Mouse (Mus musculus) midbrain, postnatal 0 days (tissue): Measurements from ENCODE around the gene Olfr522. TPM values are rescaled to one million over a fixed set of nuclear protein-coding genes. Genes with fewer than 3 reads are reported as not detected.

ENCODE experiments used
- ATAC-seq: fragments of 200-750 bp; cut with Nextera tagmentation; 2 replicates; pipeline ENCODE4 v1.8.0; 2017; ENCODE audit warnings: moderate number of reproducible peaks, mild to moderate bottlenecking, moderate TSS enrichment, moderate library complexity; ENCODE audit not compliant: low FRiP score
- DNase-seq: peaks from one replicate; pipeline ENCODE4 v3.0.0-alpha.2; 2015; ENCODE audit warnings: low spot score
- H3K27ac ChIP-seq: fragments of 300-500 bp; sonication (generic); 2 replicates; pipeline ENCODE4 v1.5.1; 2014; ENCODE audit warnings: low read depth, mild to moderate bottlenecking, low read length, mixed read lengths
- H3K27me3 ChIP-seq: fragments of 300-500 bp; sonication (generic); 2 replicates; pipeline ENCODE4 v1.6.1; 2014; ENCODE audit warnings: low read length, control low read depth, mixed read lengths; ENCODE audit not compliant: insufficient read depth
- H3K36me3 ChIP-seq: fragments of 300-500 bp; sonication (generic); 2 replicates; pipeline ENCODE4 v1.6.1; 2014; ENCODE audit warnings: low read length, control low read depth, mixed read lengths; ENCODE audit not compliant: insufficient read depth
- H3K4me1 ChIP-seq: fragments of 300-500 bp; sonication (generic); 2 replicates; pipeline ENCODE4 v1.6.1; 2014; ENCODE audit warnings: mild to moderate bottlenecking, control low read depth, antibody characterized with exemption, low read length, mixed read lengths; ENCODE audit not compliant: insufficient read depth
- H3K4me2 ChIP-seq: fragments of 300-500 bp; sonication (generic); 2 replicates; pipeline ENCODE4 v1.6.1; 2014; ENCODE audit warnings: low read depth, mild to moderate bottlenecking, low read length, mixed read lengths; ENCODE audit not compliant: poor library complexity, severe bottlenecking
- H3K4me3 ChIP-seq: fragments of 300-500 bp; sonication (generic); 2 replicates; pipeline ENCODE4 v1.5.1; 2014; ENCODE audit warnings: low read depth, mild to moderate bottlenecking, low read length, moderate library complexity
- H3K9ac ChIP-seq: fragments of 300-500 bp; sonication (generic); replicated peaks from 2 replicates; pipeline ENCODE4 v1.6.1; 2014; ENCODE audit warnings: mild to moderate bottlenecking, low read length, moderate library complexity, mixed read lengths; ENCODE audit not compliant: poor library complexity, severe bottlenecking
- H3K9me3 ChIP-seq: fragments of 300-500 bp; sonication (generic); 2 replicates; pipeline ENCODE4 v1.6.1; 2016; ENCODE audit warnings: low read length, control low read depth
- CTCF ChIP-seq: IDR thresholded peaks from 2 replicates; pipeline ENCODE4 v1.5.1; 2016; ENCODE audit warnings: antibody characterized with exemption, mild to moderate bottlenecking
- WGBS: fragments of 180-500 bp; shearing (Covaris S2); extraction: QIAGEN DNeasy Blood & Tissue Kit; methylation state at CpG from one replicate; pipeline ENCODE4 v1.1.7; 2014; 5-methylcytosine and 5-hydroxymethylcytosine counted together
- polyA plus RNA-seq: library from polyadenylated mRNA; unstranded; fragments of >200 nt; fragmentation: Nextera tagmentation; extraction: Ambion mirVana; gene quantifications from 2 replicates; pipeline ENCODE4 v1.2.1, GENCODE M21; 2015
- total RNA-seq: library from RNA; depleted of rRNA; stranded (reverse); fragments of >200 nt; gene quantifications from 2 replicates; pipeline ENCODE4 v1.2.3, GENCODE M21; 2014

Gene Olfr522
- total and polyA plus RNA-seq, 2 experiments from 2014 or later = not detected

DNA sequence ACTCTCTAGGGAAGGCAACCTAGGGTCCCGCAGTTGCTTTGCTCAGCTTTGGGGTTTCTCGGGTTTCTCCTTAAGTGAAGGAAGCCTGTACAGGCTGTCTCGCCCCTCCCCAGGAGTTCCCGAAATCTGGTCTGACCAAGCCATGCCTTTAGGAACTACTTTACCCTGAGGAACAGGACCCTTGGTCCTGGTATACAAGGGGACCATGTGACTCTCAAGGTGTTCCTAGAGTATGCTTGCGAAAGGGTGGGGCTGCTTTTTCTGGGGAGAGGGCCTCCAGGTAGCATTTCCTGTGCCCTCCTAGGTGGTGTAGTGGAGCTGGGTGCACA lies 38.6 kb downstream of the Olfr522 start:
- peak overlapping the region; percentile 86 for H3K4me2 ChIP-seq

DNA sequence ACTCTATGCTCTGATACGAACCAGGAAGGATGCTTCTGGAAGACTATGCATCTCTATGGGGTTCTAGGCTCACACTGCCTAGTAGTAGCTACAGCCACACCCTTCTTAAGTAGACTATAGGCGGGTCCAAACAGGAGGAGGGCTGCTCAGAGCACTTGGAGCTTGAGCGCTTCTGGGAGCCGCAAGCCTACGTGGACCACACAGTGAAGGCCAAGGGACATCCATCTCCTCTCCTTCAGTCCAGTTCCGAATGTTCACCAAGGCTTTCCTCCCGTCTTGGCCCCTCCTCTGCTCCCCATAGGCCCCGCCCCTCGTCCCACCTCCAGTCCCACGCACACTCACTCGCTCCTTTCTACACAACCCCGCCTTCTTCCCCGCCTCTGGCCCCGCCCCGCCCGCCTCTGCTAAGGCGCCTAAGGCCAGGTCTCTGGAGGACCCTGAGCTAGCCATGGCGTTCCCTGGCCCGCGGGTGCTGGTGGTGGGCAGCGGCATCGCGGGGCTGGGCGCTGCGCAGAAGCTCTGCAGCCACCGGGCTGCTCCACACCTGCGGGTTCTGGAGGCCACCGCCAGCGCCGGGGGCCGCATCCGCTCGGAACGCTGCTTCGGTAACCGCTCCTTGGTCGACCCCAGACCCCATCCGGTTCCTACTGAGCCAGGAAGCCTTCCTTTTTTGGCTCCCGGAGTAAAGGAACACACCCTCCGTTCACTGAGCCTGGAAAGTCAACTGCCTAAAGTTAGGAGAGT lies 39.1 kb downstream of the Olfr522 start:
- TF ChIP-seq CTCF = 0 out of 2 replicates have a peak, but pooled peaks have one; percentile 5
- WGBS = 2% methylated on average over 39 of the region's 40 CpGs

More for the DNA sequence above, 38.6 kb downstream of the Olfr522 start:
- 12% methylated on average over 5 of the region's 5 CpGs for WGBS
- ATAC-seq (0 out of 2 replicates have a peak, but pooled peaks have one; percentile 6), DNase-seq (no peak)
- Histone ChIP-seq H3K27ac (no peak overlapping the region), H3K4me3 (peak overlapping the region; percentile 63), H3K4me1 (peaks cover 5% of the 10 kb centered on the region; the same call in 1 of the 2 replicates), H3K9ac (peak overlapping the region; percentile 70), H3K27me3 (no peaks in the 10 kb centered on the region), H3K36me3 (no peaks in the 10 kb centered on the region), H3K9me3 (no peaks in the 10 kb centered on the region)
- TF ChIP-seq CTCF = no peak

DNA sequence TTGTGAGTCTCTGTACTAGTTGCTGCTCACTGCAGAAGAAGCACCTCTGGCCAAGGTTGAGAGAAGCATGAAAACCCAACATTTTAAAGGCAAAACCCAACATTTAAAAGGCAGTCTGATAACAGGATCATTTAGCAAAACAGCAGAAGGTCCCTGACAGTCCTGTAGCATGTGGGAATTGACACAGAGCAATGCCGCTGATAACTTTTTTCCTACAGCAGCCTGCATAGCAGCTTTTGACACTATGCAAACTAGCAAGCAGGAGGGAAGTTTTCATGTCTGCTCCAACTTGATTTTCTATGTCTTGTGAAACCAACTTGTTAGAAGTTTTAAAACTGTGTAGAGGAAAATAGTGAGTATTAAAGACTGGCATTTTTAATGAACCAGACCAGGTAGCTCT lies 40.2 kb downstream of the Olfr522 start:
- no peak for TF ChIP-seq CTCF
- WGBS = 94% methylated on average over 1 of the region's 1 CpGs
- no peak overlapping the region for H3K9ac ChIP-seq
- no peaks in the 10 kb centered on the region for H3K36me3 ChIP-seq
- H3K27me3 ChIP-seq = no peaks in the 10 kb centered on the region
- no peak overlapping the region for H3K4me3 ChIP-seq
- H3K4me1 ChIP-seq = peaks cover 5% of the 10 kb centered on the region; the same call in 1 of the 2 replicates
- ATAC-seq (no peak), DNase-seq (no peak)
- no peak overlapping the region for H3K27ac ChIP-seq
- H3K9me3 ChIP-seq = no peaks in the 10 kb centered on the region
- no peak overlapping the region for H3K4me2 ChIP-seq

More for the DNA sequence above, 39.1 kb downstream of the Olfr522 start:
- DNase-seq (peak; percentile 91), ATAC-seq (peak; percentile 95)
- no peaks in the 10 kb centered on the region for H3K36me3 ChIP-seq
- H3K9me3 ChIP-seq = no peaks in the 10 kb centered on the region
- no peaks in the 10 kb centered on the region for H3K27me3 ChIP-seq
- H3K4me3 ChIP-seq = peak overlapping the region; percentile 63
- peak overlapping the region; percentile 86 for H3K4me2 ChIP-seq
- H3K27ac ChIP-seq = no peak overlapping the region
- peak overlapping the region; percentile 70 for H3K9ac ChIP-seq
- peaks cover 5% of the 10 kb centered on the region; the same call in 1 of the 2 replicates for H3K4me1 ChIP-seq

DNA sequence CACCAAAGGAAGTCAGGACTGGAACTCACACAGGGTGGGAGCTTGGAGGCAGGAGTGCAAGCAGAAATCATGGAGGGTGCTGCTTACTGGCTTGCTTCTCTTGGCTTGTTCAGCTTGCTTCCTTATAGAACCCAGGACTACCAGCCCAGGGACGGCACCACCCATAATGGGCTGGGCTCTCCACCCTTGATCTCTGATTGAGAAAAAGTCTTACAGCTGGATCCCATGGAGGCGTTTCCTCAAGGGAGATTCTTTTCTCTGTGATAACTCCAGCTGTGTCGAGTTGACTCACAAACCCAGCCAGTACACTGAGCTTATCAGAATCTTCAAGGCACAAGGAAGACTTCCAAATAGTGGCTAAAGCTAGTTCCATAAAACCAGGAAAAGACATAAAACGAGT lies 41.8 kb downstream of the Olfr522 start:
- ATAC-seq (no peak), DNase-seq (no peak)
- H3K4me1 ChIP-seq = peaks cover 5% of the 10 kb centered on the region; the same call in 1 of the 2 replicates
- no peaks in the 10 kb centered on the region for H3K36me3 ChIP-seq
- H3K27me3 ChIP-seq = no peaks in the 10 kb centered on the region
- WGBS = 30% methylated on average over 4 of the region's 4 CpGs
- no peaks in the 10 kb centered on the region for H3K9me3 ChIP-seq
- H3K4me2 ChIP-seq = no peak overlapping the region
- TF ChIP-seq CTCF = no peak
- H3K27ac ChIP-seq = no peak overlapping the region
- H3K9ac ChIP-seq = no peak overlapping the region
- no peak overlapping the region for H3K4me3 ChIP-seq

DNA sequence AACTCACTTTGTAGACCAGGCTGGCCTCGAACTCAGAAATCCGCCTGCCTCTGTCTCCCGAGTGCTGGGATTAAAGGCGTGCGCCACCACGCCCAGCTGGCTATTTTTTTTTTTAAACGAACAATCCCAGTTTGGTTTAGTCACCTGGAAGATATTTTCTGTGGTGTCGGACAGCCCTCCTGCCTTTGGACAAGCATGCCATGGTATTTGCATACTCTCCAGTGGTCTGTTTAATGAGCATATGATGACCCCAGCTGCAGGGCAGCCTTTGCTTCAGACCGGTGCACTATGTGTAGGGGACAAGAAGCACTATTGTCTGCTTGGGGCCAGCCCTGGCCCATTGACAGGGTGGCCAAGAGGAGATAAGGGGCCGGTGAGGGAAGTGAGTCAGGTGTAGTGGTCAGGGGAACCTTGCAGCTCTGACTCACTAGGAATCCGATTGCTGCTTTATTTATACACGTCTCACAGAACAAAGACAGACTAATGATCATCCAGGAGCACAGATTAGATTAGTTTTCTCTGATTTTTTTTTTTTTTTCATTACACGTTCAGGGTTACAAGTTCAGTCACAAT lies 43.1 kb downstream of the Olfr522 start:
- no peaks in the 10 kb centered on the region for H3K36me3 ChIP-seq
- no peak overlapping the region for H3K9ac ChIP-seq
- DNase-seq (no peak), ATAC-seq (no peak)
- no peaks in the 10 kb centered on the region for H3K27me3 ChIP-seq
- no peak overlapping the region for H3K27ac ChIP-seq
- WGBS = 72% methylated on average over 11 of the region's 13 CpGs
- no peaks in the 10 kb centered on the region for H3K9me3 ChIP-seq
- no peak overlapping the region for H3K4me2 ChIP-seq
- no peak for TF ChIP-seq CTCF
- H3K4me1 ChIP-seq = peaks cover 5% of the 10 kb centered on the region; the same call in 1 of the 2 replicates
- no peak overlapping the region for H3K4me3 ChIP-seq

DNA sequence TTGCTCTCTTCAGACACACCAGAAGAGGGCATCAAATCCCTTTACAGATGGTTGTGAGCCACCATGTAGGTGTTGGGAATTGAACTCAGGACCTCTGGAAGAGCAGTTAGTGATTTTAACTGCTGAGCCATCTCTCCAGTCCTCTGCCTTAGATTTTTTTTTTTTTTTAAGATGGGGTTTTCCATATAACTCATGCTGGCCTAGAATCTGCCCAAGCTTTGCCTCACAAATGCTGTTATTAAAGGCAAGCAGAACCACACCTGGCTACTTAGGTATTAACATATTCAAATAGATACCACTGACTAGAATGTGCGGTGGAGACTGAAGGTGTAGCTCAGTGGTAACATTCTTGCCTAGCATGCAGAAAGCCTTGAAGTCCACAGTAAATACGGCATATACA lies 44.1 kb downstream of the Olfr522 start:
- H3K9ac ChIP-seq = no peak overlapping the region
- no peak for TF ChIP-seq CTCF
- H3K4me1 ChIP-seq = peaks cover 5% of the 10 kb centered on the region; the same call in 1 of the 2 replicates
- no peak overlapping the region for H3K4me2 ChIP-seq
- no peak overlapping the region for H3K4me3 ChIP-seq
- no peak overlapping the region for H3K27ac ChIP-seq
- H3K9me3 ChIP-seq = no peaks in the 10 kb centered on the region
- DNase-seq = no peak
- no peaks in the 10 kb centered on the region for H3K27me3 ChIP-seq
- no peaks in the 10 kb centered on the region for H3K36me3 ChIP-seq
- WGBS = 85% methylated on average over 2 of the region's 2 CpGs
- ATAC-seq = no peak
